Mouse (Mus musculus): Measurements from ENCODE around the gene Iqcn.
A peak's percentile ranks its signal among the peaks of the same experiment; 100 is the strongest.

Gene Iqcn

GRCm38 (mm10) chr8:70701048-70701981, 1.9 kb upstream of the Iqcn start:
- DNase-seq, result no peak

- DNase-seq, result no peak
These were observed 1.0 kb upstream of the Iqcn start for GRCm38 (mm10) chr8:70701982-70702841.

- DNase-seq, result no peak
These were observed 445 bp upstream of the Iqcn start for GRCm38 (mm10) chr8:70702842-70703182.

GRCm38 (mm10) chr8:70708281-70708680, 5.0 kb downstream of the Iqcn start:
- DNase-seq, result no peak

- no peak for DNase-seq
These were observed 6.5 kb downstream of the Iqcn start for GRCm38 (mm10) chr8:70709794-70710193.

GRCm38 (mm10) chr8:70710296-70710695, 7.0 kb downstream of the Iqcn start:
- no peak for DNase-seq

GRCm38 (mm10) chr8:70711041-70711440, 7.8 kb downstream of the Iqcn start:
- DNase-seq, result peak; percentile 7

- no peak for DNase-seq
These were observed 10.7 kb downstream of the Iqcn start for GRCm38 (mm10) chr8:70713991-70714390.

- no peak for DNase-seq
These were observed 11.8 kb downstream of the Iqcn start for GRCm38 (mm10) chr8:70715086-70715485.

GRCm38 (mm10) chr8:70716521-70717400, 13.5 kb downstream of the Iqcn start:
- peak; percentile 3 for DNase-seq

- DNase-seq, result peak; percentile 58
These were observed 15.0 kb downstream of the Iqcn start, which contains the start of gene Gm3336 for GRCm38 (mm10) chr8:70718297-70718696. Gm3336 (plus strand) TSS chr8:70718543.

GRCm38 (mm10) chr8:70719796-70720270, 16.6 kb downstream of the Iqcn start:
- DNase-seq, result peak; percentile 3

- peak; percentile 72 for DNase-seq
These were observed 17.5 kb downstream of the Iqcn start for GRCm38 (mm10) chr8:70720739-70721138.

GRCm38 (mm10) chr8:70721601-70722000, 18.3 kb downstream of the Iqcn start:
- DNase-seq, result peak; percentile 2

GRCm38 (mm10) chr8:70723486-70724210, 20.4 kb downstream of the Iqcn start, which contains the start of gene Pde4c:
Pde4c (plus strand) TSS chr8:70723720.
- DNase-seq, result peak; percentile 3

GRCm38 (mm10) chr8:70724216-70724615, 21.0 kb downstream of the Iqcn start:
- DNase-seq, result peak; percentile 1

- DNase-seq, result peak; percentile 4
These were observed 22.7 kb downstream of the Iqcn start for GRCm38 (mm10) chr8:70725792-70726447.

GRCm38 (mm10) chr8:70726721-70727120, 23.5 kb downstream of the Iqcn start:
- DNase-seq, result peak; percentile 1

- DNase-seq, result peak; percentile 4
These were observed 26.7 kb downstream of the Iqcn start for GRCm38 (mm10) chr8:70729808-70730475.

- peak; percentile 2 for DNase-seq
These were observed 27.7 kb downstream of the Iqcn start for GRCm38 (mm10) chr8:70730956-70731355.

All from right cerebral cortex, postnatal 14 days (tissue).